8 mouse cellular contexts compared by ENCODE assay signal in the genomic region with DNA sequence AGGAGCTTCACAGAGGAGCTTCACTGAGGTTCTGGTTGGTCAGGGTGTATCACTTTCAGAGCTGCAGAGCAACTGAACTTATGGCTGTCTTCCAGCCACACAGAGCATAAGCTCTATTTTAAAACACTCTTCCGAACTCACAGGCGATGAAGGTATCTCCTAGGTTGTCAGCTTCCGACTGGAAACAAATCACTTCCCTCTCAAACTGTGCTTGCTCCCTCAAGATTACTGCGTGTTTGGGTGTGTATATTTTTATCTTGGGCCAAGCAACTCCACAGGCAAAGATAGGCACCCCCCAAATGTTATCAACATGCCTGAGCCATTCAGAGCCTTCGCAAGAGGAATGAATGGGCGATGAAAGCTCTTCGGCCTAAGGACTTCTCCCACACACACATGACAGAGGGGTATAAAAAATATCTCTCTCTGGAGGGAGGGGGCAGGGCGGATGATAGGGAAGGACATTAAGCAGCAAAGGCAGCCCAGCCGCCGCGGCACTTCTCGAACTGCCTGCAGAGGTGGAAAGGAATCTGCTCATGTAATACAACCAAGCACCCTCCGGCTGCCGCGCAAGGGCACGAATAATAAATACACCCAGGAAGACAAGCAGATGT. TPM values are rescaled to one million over a fixed set of nuclear protein-coding genes. Genes with fewer than 3 reads are reported as not detected.
A peak's percentile ranks its signal among the peaks of the same experiment; 100 is the strongest.
DNase-seq lines count a peak whose midpoint lies in the region; ATAC-seq and TF ChIP-seq lines count a peak whose summit lies in the region.

No protein-coding gene starts in this region.

- no peak for DNase-seq in Patski (ENCODE audit: low read depth, low spot score)
- DNase-seq in cerebellum, adult 9-10 months, result peak; percentile 75
- DNase-seq in frontal cortex, postnatal 36 days (ENCODE audit: low spot score in 2 of 2), result peak; percentile 60 to 62
- peak; percentile 51 to 56 for DNase-seq in left cerebral cortex, adult 2 months (ENCODE audit: extremely low spot score in 1 of 2, low spot score in 2 of 2)
- peak; percentile 41 for DNase-seq in lung, postnatal 36 days
- DNase-seq in retina, postnatal 1 day, result peak; percentile 58

- H3K4me1 ChIP-seq in hindbrain, embryonic 15.5 days (replicated peaks), result peaks cover 54% of the 10 kb centered on the region

- CTCF ChIA-PET in Patski (lab: Charles Lee), result interaction anchor here (1.3 to 1.4 kb wide), 2 partner anchors 12 to 29 kb away, joined by 4 to 5 read pairs; no protein-coding TSS in a partner anchor

- H3K4me2 ChIP-seq in hindbrain, embryonic 15.5 days, result peak overlapping the region; percentile 62

- no peaks in the 10 kb centered on the region for H3K9me3 ChIP-seq in hindbrain, embryonic 15.5 days

- H3K27ac ChIP-seq in hindbrain, embryonic 15.5 days (replicated peaks), result peak overlapping the region; percentile 98
- H3K27ac ChIP-seq in left cerebral cortex, adult 2 months, result peak overlapping the region; percentile 98

- in situ Hi-C loops in Patski (cut with MboI; ENCODE audit: low pct_unique_long_range_greater_than_20kb), result no loop called here

- no peaks in the 10 kb centered on the region for H3K27me3 ChIP-seq in Patski
- no peaks in the 10 kb centered on the region for H3K27me3 ChIP-seq in hindbrain, embryonic 15.5 days

- intact Hi-C loops in left cerebral cortex, adult 2 months (cut with DNase I), result loop anchor here (2.0 to 5.0 kb wide), 3 partner anchors 42 to 142 kb away; no protein-coding TSS in a partner anchor

- peak overlapping the region; percentile 92 for H3K4me3 ChIP-seq in hindbrain, embryonic 15.5 days
- H3K4me3 ChIP-seq in left cerebral cortex, adult 2 months, result peak overlapping the region; percentile 86

- POLR2A ChIA-PET in Patski (lab: Charles Lee), result no interaction called here

- H3K36me3 ChIP-seq in hindbrain, embryonic 15.5 days, result no peaks in the 10 kb centered on the region

- TF ChIP-seq CTCF in Patski (IDR thresholded peaks at IDR 0.05), result no peak
- no peak for TF ChIP-seq CTCF in left cerebral cortex, adult 2 months (IDR thresholded peaks at IDR 0.05)

- H3K9ac ChIP-seq in hindbrain, embryonic 15.5 days, result peak overlapping the region; percentile 99

- ATAC-seq in Patski, result peak; percentile 27
- ATAC-seq in hindbrain, embryonic 15.5 days (ENCODE audit: low FRiP score, low read depth), result no peak
- no peak for ATAC-seq in inflammation-experienced regulatory T-cells, adult 6 months

- WGBS in hindbrain, embryonic 15.5 days, result under 1% methylated on average over 16 of the region's 16 CpGs

RNA-seq across cellular contexts. Expression of a gene that starts 1.0 kb away (rescaled TPM):
- 56.7 TPM for polyA plus RNA-seq in Patski (2021)
- polyA plus RNA-seq in hindbrain, embryonic 15.5 days (2015; fragmentation: Nextera tagmentation; extraction: Ambion mirVana), result 33.9 and 34.2 TPM in 2 replicates
- 10 to 100 TPM; 68.1 to 75.8 TPM for total RNA-seq in left cerebral cortex, adult 2 months (2021)
- polyA plus RNA-seq in inflammation-experienced regulatory T-cells, adult 6 months (2017; shearing (Covaris generic)), result 1 to 10 TPM in 2 of 3 experiments, under 1 TPM in 1; 0.84 to 1.9 (median 1.2) TPM

Comparison
In these comparisons a context has a peak if more than half of its experiments do, and no peak if none do; other contexts are left out.
1. RNA of a gene that starts 1.0 kb away (polyA plus RNA-seq): 56.7 TPM in Patski (single experiment) and 33.9 to 34.2 TPM in hindbrain, embryonic 15.5 days; 0.84 to 1.9 TPM in inflammation-experienced regulatory T-cells, adult 6 months; every median in the first group is over 10 times any median in the second.